Mouse (Mus musculus) midbrain, embryonic 16.5 days (tissue): Measurements from ENCODE around the gene Ldlrap1. TPM values are rescaled to one million over a fixed set of nuclear protein-coding genes. Genes with fewer than 3 reads are reported as not detected.

ENCODE experiments used
- ATAC-seq: fragments of 200-750 bp; cut with Nextera tagmentation; 2 replicates; pipeline ENCODE4 v1.8.0; 2017; ENCODE audit warnings: moderate TSS enrichment
- H3K27ac ChIP-seq: fragments of 300-500 bp; sonication (generic); 2 replicates; pipeline ENCODE4 v1.5.1; 2014; ENCODE audit warnings: mild to moderate bottlenecking, low read length, mixed read lengths
- H3K27me3 ChIP-seq: fragments of 300-500 bp; sonication (generic); 2 replicates; pipeline ENCODE4 v1.6.1; 2014; ENCODE audit warnings: low read depth, low read length, mixed read lengths; ENCODE audit not compliant: control insufficient read depth, insufficient read depth
- H3K36me3 ChIP-seq: fragments of 300-500 bp; sonication (generic); 2 replicates; pipeline ENCODE4 v1.6.1; 2014; ENCODE audit warnings: mild to moderate bottlenecking, low read length, moderate library complexity, mixed read lengths; ENCODE audit not compliant: control insufficient read depth, insufficient read depth
- H3K4me1 ChIP-seq: fragments of 300-500 bp; sonication (generic); 2 replicates; pipeline ENCODE4 v1.6.1; 2014; ENCODE audit warnings: mild to moderate bottlenecking, low read length, mixed read lengths; ENCODE audit not compliant: control insufficient read depth, insufficient read depth
- H3K4me2 ChIP-seq: fragments of 300-500 bp; sonication (generic); 2 replicates; pipeline ENCODE4 v1.6.1; 2014; ENCODE audit warnings: mild to moderate bottlenecking, low read length, mixed read lengths
- H3K4me3 ChIP-seq: fragments of 300-500 bp; sonication (generic); 2 replicates; pipeline ENCODE4 v1.5.1; 2014; ENCODE audit warnings: low read depth, mild to moderate bottlenecking, low read length, moderate library complexity, mixed read lengths
- H3K9ac ChIP-seq: fragments of 300-500 bp; sonication (generic); 2 replicates; pipeline ENCODE4 v1.6.1; 2014; ENCODE audit warnings: low read depth, low read length, mixed read lengths
- H3K9me3 ChIP-seq: fragments of 300-500 bp; sonication (generic); replicated peaks from 2 replicates; pipeline ENCODE4 v1.6.1; 2014; ENCODE audit warnings: mild to moderate bottlenecking, low read length, mixed read lengths; ENCODE audit not compliant: control insufficient read depth, poor library complexity, severe bottlenecking
- WGBS: fragments of 180-500 bp; shearing (Covaris S2); extraction: QIAGEN DNeasy Blood & Tissue Kit; methylation state at CpG from one replicate; pipeline ENCODE4 v1.1.7; 2014; 5-methylcytosine and 5-hydroxymethylcytosine counted together
- polyA plus RNA-seq: library from polyadenylated mRNA; unstranded; fragments of >200 nt; fragmentation: Nextera tagmentation; extraction: Ambion mirVana; gene quantifications from 2 replicates; pipeline ENCODE4 v1.2.1, GENCODE M21; 2015

The Ldlrap1 gene
- polyA plus RNA-seq, 1 experiment from 2014 or later: 2.1 TPM

DNA sequence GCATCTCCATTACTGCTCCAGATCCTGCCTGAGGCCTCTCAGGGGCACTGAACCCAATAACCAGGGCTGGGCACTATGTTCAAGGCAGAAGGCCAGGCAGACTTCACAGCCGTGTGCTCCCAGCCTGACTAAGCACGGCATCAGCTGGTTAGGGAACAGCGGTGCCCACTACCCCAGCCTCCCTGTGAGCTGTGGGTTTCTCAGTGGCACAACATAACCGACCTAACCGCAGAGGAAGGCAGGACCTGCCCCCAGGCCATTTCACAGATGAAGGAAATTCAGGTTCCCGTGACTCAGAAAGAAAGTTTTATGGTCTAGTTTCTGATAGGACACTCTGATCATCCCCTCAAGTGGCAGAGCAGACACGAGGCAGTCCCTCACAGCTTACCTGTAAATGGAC lies 10.9 kb downstream of the Ldlrap1 start:
- Histone ChIP-seq H3K36me3 (no peaks in the 10 kb centered on the region), H3K27ac (no peak overlapping the region), H3K4me2 (no peak overlapping the region), H3K27me3 (no peaks in the 10 kb centered on the region; the same call in 1 of the 2 replicates), H3K4me3 (no peak overlapping the region), H3K9ac (no peak overlapping the region), H3K9me3 (no peaks in the 10 kb centered on the region), H3K4me1 (peaks cover 8% of the 10 kb centered on the region)
- no peak for ATAC-seq
- whole genome bisulfite sequencing: 82% methylated on average over 7 of the region's 7 CpGs

DNA sequence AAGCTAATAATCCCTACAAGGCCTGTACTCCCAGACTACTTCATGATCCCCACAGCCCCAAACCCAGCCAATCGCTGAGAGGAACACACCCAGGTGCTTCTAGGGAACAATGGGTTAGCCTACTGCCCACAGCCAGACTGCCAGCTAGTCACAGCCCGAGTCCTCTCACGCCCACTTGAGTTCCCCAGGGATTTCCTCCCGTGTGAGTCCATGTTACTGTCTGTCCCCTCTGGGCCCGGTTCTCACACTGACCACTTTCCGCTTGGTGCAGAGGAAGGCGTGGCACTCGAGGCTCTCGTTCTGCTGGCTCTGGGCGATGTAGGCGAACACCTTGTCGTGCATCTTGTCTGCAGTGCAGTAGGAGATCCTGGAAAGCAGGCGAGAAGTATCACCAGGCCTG lies 12.9 kb downstream of the Ldlrap1 start:
- no peaks in the 10 kb centered on the region for H3K9me3 ChIP-seq
- H3K36me3 ChIP-seq: no peaks in the 10 kb centered on the region
- no peak overlapping the region for H3K4me3 ChIP-seq
- no peak for ATAC-seq
- 79% methylated on average over 13 of the region's 13 CpGs for WGBS
- peaks cover 8% of the 10 kb centered on the region for H3K4me1 ChIP-seq
- H3K27ac ChIP-seq: no peak overlapping the region
- H3K4me2 ChIP-seq: no peak overlapping the region
- H3K27me3 ChIP-seq: no peaks in the 10 kb centered on the region; the same call in 1 of the 2 replicates
- no peak overlapping the region for H3K9ac ChIP-seq

DNA sequence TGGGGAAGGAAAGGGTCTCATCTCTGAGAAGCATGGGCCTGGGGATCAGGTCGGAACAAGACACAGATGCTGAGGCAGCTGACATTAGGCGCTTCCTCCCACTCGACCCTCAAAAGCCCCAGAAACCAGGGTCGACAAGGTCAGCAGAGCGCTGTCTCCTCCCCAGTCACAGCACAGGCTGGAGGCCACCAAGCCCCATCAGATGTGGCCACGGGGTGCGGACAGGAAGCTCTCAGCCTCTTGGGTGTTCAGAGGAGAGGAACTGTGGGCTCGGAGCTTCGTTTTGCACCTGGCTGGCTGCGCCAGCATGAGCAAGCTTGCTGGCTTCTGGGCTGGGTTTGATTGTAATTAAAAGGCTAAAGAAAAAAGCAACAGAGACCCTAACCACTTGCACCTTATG lies 13.5 kb downstream of the Ldlrap1 start:
- Histone ChIP-seq H3K27ac (no peak overlapping the region), H3K9me3 (no peaks in the 10 kb centered on the region), H3K36me3 (no peaks in the 10 kb centered on the region), H3K4me3 (no peak overlapping the region), H3K9ac (0 out of 2 replicates have a peak overlapping the region, but pooled peaks have one; percentile 20), H3K4me2 (no peak overlapping the region), H3K27me3 (no peaks in the 10 kb centered on the region; the same call in 1 of the 2 replicates), H3K4me1 (peaks cover 8% of the 10 kb centered on the region)
- WGBS: 48% methylated on average over 10 of the region's 10 CpGs
- ATAC-seq: no peak

DNA sequence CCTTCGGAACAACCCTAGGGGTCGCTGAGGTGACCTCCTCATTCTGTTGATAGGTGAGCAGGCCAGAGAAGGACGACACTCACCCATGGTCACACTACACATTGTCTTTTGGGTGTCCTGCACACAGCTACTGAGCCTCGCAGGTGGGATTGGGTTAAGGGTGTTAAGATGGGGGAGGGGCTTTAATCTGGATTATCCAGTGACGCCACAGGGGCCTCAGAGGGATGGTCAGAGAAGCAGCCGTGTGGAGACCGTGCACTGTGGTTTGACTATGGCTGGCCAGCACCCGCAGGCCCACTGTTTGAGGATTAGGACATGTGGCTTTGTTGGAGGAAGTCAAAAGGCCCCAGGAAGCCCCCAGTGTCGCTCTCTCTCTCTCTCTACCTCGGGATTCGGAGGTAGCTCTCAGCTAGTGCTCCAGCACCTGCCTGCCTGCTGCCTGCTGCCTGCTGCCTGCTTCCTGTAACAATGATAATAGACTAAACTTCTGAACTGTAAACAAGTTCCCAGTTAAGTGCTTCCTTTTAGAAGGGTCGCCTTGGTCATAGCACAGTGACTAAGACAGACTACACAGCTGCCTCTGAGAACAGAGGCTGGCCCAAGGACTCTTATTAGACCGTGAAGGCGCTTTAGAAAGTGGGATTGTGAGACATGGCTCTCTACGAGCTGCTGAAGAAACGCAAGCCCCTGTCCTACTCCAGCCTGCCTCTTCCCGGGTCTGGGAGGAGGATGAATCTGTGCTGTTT lies 14.1 kb downstream of the Ldlrap1 start:
- H3K4me3 ChIP-seq: no peak overlapping the region
- no peak overlapping the region for H3K4me2 ChIP-seq
- peaks cover 8% of the 10 kb centered on the region for H3K4me1 ChIP-seq
- no peaks in the 10 kb centered on the region for H3K9me3 ChIP-seq
- no peaks in the 10 kb centered on the region; the same call in 1 of the 2 replicates for H3K27me3 ChIP-seq
- no peak for ATAC-seq
- WGBS: 18% methylated on average over 17 of the region's 17 CpGs
- H3K27ac ChIP-seq: no peak overlapping the region
- H3K9ac ChIP-seq: no peak overlapping the region
- H3K36me3 ChIP-seq: no peaks in the 10 kb centered on the region

DNA sequence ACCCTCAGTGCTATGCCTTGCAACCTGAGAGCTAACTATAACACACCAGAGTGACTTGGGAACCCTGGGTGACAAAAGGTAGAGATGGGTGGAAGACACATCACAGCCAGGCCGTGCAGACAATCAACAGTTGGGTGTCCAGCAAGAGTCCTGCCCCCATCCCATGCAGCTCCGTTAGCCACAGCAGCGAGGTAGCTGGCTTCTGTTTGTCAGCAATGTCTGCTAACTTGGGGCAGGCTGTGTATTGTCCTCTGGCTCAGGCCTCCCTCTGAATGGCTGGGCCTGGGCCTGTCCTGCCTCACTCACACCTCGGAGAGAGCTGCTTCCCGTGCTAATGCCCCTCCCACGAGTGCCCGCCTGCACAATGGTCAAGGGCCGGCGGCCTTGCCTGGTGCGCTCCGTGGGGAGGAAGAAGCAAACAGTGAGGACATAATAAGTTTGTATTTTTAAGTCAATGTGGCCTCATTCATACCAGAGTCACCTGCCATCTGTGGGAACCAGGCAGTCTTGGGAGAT lies 14.9 kb downstream of the Ldlrap1 start:
- Histone ChIP-seq H3K4me2 (no peak overlapping the region), H3K4me3 (no peak overlapping the region), H3K9ac (no peak overlapping the region), H3K4me1 (peaks cover 8% of the 10 kb centered on the region), H3K9me3 (no peaks in the 10 kb centered on the region), H3K36me3 (no peaks in the 10 kb centered on the region), H3K27ac (no peak overlapping the region), H3K27me3 (no peaks in the 10 kb centered on the region; the same call in 1 of the 2 replicates)
- ATAC-seq: no peak
- 43% methylated on average over 11 of the region's 11 CpGs for WGBS

DNA sequence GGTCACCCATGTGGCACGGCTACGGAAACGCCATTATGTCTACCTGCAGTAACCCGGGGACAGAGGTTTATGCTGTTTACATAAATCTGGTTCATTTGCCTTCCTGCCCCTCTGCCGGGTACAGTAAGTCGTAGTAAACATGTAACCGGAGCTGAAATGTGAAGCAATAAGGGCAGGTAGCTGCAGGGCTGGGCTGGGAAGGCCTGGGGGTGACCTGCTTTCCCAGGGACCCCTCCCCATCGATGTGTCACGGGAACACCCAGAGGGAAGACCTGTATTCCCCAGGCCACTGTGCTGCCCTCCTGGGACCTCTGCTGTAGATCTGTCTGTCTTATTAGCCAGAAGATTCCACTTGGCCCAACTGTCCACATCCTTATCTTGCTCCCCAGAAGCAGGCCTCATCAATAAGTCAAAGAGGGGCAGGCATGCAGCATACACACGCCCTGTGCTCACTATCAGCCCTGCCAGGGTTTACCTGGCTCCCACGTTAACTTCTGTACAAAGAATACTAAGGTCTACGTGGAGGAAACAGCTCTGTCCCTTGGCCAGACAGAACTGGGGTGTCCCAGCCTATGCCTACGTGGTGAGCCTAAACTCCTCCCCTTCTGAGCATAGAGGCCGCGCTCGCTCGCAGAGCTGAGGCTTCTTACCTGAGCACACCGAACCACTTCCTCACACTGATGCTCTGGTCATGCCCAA lies 16.0 kb downstream of the Ldlrap1 start:
- no peaks in the 10 kb centered on the region; the same call in 1 of the 2 replicates for H3K27me3 ChIP-seq
- no peaks in the 10 kb centered on the region for H3K36me3 ChIP-seq
- H3K4me3 ChIP-seq: no peak overlapping the region
- WGBS: 90% methylated on average over 18 of the region's 18 CpGs
- H3K4me2 ChIP-seq: no peak overlapping the region
- H3K9ac ChIP-seq: no peak overlapping the region
- no peaks in the 10 kb centered on the region for H3K9me3 ChIP-seq
- no peak overlapping the region for H3K27ac ChIP-seq
- ATAC-seq: no peak
- peaks cover 8% of the 10 kb centered on the region for H3K4me1 ChIP-seq

DNA sequence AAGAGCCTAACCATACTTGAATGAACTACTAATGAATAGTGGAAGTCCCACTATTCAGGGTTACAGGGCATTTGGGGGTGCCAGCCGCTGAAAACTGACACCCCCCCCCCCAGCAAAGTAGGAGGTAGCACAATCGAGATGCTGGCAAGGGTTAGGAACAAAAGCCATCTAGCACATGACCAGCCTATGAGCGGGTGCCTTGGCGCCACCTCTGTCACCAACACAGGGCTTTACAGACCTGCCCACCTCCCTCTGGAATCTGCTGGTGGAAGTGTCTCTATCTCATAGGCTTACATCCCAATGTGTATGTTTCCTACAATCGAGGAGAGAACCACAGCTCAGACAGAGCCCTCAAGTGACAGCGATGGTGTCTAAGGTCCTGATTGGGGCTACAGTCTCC lies 17.0 kb downstream of the Ldlrap1 start:
- no peak for ATAC-seq
- Histone ChIP-seq H3K27me3 (no peaks in the 10 kb centered on the region; the same call in 1 of the 2 replicates), H3K36me3 (no peaks in the 10 kb centered on the region), H3K9ac (no peak overlapping the region), H3K27ac (no peak overlapping the region), H3K4me1 (peaks cover 8% of the 10 kb centered on the region), H3K9me3 (no peaks in the 10 kb centered on the region), H3K4me2 (no peak overlapping the region), H3K4me3 (no peak overlapping the region)
- WGBS: 82% methylated on average over 6 of the region's 6 CpGs

DNA sequence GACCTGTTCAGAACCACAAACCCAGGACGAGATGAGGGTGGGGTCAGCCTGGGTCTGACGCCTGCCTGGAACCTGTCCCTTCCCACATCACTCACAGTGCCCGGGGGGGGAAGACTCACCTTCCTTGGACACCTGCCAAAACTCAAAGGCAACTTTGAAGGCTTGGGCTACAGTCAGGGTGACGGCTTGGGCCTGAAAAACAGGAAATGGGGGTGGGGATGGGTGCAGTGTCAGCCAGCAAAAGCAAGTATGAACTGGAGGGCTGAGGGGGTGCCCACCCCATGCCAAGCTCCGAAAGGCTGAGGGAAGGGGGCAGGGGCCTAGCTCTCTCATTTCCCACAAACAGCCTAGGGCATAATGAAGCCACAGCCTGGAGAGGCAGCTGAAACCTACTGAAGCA lies 17.6 kb downstream of the Ldlrap1 start:
- H3K27ac ChIP-seq: no peak overlapping the region
- ATAC-seq: no peak
- H3K9ac ChIP-seq: no peak overlapping the region
- no peaks in the 10 kb centered on the region; the same call in 1 of the 2 replicates for H3K27me3 ChIP-seq
- H3K4me3 ChIP-seq: no peak overlapping the region
- no peaks in the 10 kb centered on the region for H3K9me3 ChIP-seq
- H3K4me1 ChIP-seq: peaks cover 8% of the 10 kb centered on the region
- H3K36me3 ChIP-seq: no peaks in the 10 kb centered on the region
- no peak overlapping the region for H3K4me2 ChIP-seq
- 91% methylated on average over 5 of the region's 5 CpGs for WGBS
